Mouse (Mus musculus) heart, postnatal 0 days (tissue): ENCODE measurements around the gene Tmem33.

Source experiments
- CTCF ChIP-seq: IDR thresholded peaks from 2 replicates; pipeline ENCODE4 v1.5.1; 2016; ENCODE audit warnings: antibody characterized with exemption, control low read depth, low read depth
- EP300 ChIP-seq: IDR thresholded peaks from 2 replicates; pipeline ENCODE4 v1.6.1; 2016; ENCODE audit warnings: antibody characterized with exemption, low read depth

GRCm38 (mm10) chr5:67225758-67226157 lies 34.6 kb upstream of the Tmem33 start:
- TF ChIP-seq CTCF, result no peak
- no peak for TF ChIP-seq EP300
